Mouse (Mus musculus): Measurements from ENCODE around the gene Atp6v1a.
A peak's percentile ranks its signal among the peaks of the same experiment; 100 is the strongest.

Gene Atp6v1a

GRCm38 (mm10) chr16:44138377-44138978 is 1.0 kb downstream of the Atp6v1a start:
- DNase-seq (ENCODE audit: low spot score in 2 of 2), result peak; percentile 32 to 33

DNA sequence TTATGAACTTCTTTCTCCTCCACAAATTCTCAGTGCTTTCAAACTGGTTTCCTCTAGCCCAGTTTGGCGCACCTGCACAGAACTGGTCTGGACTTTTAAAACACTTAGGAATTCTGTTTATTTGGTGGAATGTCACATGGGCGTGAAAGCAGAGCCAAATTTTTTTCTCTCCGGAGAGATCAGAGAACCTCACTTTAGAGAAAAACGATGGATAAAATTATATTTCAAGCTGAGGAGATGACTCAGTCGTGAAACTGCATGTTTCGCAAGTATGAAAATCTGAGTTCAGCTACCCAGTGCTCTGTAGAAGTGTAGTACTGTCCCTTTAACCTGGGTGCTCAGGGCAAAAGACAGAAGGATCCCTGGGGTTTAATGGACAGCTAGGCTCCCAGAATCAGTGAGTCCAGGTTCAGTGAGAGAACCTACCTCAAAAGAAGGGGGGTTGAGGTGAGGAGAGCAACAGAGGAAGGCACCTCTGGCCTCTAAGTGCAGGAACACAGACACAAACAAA is 2.9 kb downstream of the Atp6v1a start:
- DNase-seq (ENCODE audit: low spot score in 2 of 2), result no peak

- DNase-seq (ENCODE audit: low spot score in 2 of 2), result no peak
Measured at GRCm38 (mm10) chr16:44133187-44133586, 6.3 kb downstream of the Atp6v1a start.

DNA sequence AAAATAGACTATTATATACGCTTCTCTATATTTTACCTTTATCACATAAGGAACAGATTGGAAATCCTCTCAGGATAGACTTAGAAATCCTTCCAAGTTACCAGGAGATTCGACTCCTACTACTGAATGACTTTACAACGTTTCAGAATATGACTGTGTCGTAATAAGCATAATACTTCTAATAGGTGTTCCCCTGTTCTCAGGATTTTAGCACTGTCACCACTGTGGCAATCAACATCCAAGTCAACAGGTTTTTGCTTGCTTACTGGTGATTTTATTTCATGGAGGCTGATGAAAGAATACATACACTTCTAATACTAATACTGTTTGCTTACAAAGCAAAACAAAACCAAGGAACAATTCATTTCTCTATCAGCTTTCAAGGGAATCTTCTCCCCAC is 7.2 kb downstream of the Atp6v1a start:
- no peak for DNase-seq (ENCODE audit: low spot score in 2 of 2)

GRCm38 (mm10) chr16:44126437-44126836 is 13.1 kb downstream of the Atp6v1a start:
- no peak for DNase-seq (ENCODE audit: low spot score in 2 of 2)

GRCm38 (mm10) chr16:44125436-44125835 is 14.1 kb downstream of the Atp6v1a start:
- no peak for DNase-seq (ENCODE audit: low spot score in 2 of 2)

- DNase-seq (ENCODE audit: low spot score in 2 of 2), result no peak
Measured at GRCm38 (mm10) chr16:44124713-44125112, 14.8 kb downstream of the Atp6v1a start.

- no peak for DNase-seq (ENCODE audit: low spot score in 2 of 2)
Measured at GRCm38 (mm10) chr16:44123786-44124185, 15.7 kb downstream of the Atp6v1a start.

DNA sequence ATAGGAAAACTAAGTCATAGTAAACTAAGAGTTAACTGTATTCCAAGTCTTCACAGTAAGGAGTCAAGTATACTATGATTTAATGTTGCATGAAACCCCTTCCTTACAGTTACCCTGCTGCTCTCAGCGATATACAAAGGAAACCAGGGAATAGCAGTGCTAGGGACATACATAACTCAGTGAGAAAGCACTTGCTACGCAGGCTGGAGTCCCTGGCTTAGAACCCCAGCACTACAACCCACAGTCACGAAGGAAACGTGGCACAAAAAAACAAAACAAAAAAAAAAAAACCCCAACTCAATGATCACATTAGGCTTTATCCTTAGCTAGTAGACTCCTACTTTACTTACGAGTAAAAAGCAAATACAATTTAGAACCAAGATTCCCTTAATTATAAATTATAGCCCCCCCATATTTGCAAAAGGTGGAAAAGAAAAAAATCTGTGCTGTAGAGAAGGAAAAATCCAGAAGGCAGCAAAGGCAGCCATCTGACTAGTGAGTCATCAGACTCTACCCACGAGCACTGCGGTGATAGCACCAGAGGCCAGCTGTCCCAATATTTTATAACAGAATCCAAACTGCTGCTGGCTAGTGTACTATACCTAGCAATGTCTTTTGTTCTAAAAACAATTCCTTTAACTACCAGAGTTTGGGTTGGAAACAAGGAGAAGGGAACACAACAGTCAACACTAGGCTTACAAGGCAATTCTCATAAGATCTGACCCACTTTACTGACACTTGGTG is 16.4 kb downstream of the Atp6v1a start:
- no peak for DNase-seq (ENCODE audit: low spot score in 2 of 2)

- DNase-seq (ENCODE audit: low spot score in 2 of 2), result no peak
Measured at GRCm38 (mm10) chr16:44122574-44122973, 16.9 kb downstream of the Atp6v1a start.

GRCm38 (mm10) chr16:44122122-44122521 is 17.4 kb downstream of the Atp6v1a start:
- no peak for DNase-seq (ENCODE audit: low spot score in 2 of 2)

DNA sequence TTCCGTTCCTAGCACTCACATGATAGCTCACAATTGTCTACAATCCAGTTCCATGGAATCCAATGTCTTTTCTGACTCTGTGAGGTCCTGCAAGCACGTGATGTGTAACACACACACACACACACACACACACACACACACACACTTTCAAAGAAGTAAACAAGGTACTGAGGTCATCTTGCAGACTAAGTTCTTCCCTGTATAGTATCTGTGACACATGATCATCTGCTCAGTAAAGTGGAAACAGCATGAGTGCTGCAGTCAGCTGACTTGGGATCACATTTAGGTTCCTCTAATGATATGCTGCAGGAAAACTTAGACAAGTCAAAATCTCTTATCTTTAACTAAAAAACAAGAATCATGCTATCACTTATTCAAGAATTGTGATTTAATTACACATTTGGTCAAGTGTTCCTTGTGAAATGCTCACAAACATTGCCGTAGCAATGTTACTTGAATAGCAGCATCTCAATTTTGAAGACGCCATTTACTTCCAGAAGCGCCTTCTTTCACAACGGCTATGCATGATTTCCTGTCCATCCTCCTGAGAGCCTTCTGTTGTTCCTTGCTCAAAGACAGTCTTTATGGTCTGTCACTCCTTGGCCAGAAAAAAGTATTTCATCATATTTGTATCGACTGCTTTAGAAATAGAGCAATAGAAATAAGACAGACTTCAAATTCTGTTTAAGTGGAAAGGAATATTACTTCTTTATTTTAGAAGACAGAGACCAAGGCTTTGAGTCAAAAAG is 19.6 kb downstream of the Atp6v1a start:
- no peak for DNase-seq (ENCODE audit: low spot score in 2 of 2)

GRCm38 (mm10) chr16:44109002-44109401 is 30.5 kb downstream of the Atp6v1a start:
- DNase-seq (ENCODE audit: low spot score in 2 of 2), result no peak

- DNase-seq (ENCODE audit: low spot score in 2 of 2), result no peak
Measured at GRCm38 (mm10) chr16:44105211-44105610, 34.3 kb downstream of the Atp6v1a start.

DNA sequence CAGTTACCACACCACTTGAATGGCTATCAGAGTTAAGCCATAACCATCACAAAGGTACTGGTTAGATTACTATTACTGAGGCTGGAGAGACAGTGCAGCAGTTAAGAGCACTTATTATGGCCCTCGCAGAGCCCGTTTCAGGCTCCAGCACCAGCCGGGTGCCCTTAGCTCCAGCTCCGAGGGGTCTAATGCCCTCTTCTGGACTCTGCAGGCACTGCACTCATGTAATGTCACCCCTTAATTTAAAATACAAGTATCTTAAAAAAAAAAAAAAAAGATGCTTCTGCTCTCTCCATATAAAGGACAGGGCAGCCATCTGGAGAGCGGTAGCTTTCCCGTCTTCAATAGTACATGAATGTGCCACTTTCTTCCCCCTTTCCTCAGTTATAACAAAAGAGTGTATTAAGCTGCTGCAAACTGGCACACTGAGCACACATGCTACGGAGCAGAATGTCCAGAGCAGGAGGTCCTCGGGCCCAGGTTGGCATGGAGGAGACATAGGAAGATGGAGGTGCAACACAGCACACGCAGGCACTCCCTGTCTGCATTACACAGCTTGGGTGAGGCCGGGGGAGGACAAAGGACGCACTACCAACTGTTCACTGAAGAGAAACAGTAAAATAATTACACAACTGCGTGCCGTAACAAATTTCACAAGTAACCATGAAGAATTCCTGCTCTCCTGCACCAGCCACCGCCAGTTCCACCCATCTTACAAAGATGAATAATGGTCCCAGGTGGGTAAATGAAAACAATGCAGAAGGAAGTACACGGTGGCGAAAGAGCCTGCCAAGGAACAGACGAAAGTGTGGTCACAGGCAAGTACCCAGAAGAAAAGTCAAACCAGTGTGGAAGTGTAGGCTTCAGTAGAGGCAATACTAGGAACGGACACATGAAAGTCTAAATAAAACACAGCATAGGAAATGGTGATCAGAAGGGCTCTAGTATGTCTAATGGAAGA is 35.4 kb downstream of the Atp6v1a start:
- peak in 1 of 2 experiments; percentile 19 for DNase-seq (ENCODE audit: low spot score in 2 of 2)

GRCm38 (mm10) chr16:44102925-44103324 is 36.6 kb downstream of the Atp6v1a start:
- no peak for DNase-seq (ENCODE audit: low spot score in 2 of 2)

GRCm38 (mm10) chr16:44101181-44101710 is 38.3 kb downstream of the Atp6v1a start:
- no peak for DNase-seq (ENCODE audit: low spot score in 2 of 2)

DNA sequence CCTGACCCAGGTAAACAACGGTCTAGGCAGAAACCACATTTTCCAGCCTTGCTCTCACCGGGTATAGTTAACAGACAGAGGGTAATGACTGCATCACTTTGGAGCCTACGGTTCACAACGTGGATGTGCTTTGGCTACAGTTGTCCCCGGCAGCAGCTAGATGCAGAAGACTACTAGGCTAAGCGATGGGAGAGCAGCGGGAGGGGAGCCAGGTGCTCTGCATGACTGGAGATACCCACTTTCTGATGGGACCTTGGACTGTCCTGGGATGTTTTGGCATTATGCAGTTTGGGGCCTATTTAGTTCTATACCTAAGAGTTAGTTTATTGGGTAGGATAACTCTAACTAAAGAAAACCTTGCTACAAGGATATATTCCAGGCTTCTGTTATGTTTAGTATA is 40.1 kb downstream of the Atp6v1a start:
- DNase-seq (ENCODE audit: low spot score in 2 of 2), result no peak

- no peak for DNase-seq (ENCODE audit: low spot score in 2 of 2)
Measured at GRCm38 (mm10) chr16:44087650-44088049, 51.9 kb downstream of the Atp6v1a start.

- peak; percentile 18 to 57 for DNase-seq (ENCODE audit: low spot score in 2 of 2)
Measured at GRCm38 (mm10) chr16:44063025-44063894, 76.2 kb downstream of the Atp6v1a start, which contains the start of gene Gramd1c. Gramd1c (minus strand) TSS chr16:44063345.
